Mouse (Mus musculus): ENCODE results near the gene E330009J07Rik.

DNA sequence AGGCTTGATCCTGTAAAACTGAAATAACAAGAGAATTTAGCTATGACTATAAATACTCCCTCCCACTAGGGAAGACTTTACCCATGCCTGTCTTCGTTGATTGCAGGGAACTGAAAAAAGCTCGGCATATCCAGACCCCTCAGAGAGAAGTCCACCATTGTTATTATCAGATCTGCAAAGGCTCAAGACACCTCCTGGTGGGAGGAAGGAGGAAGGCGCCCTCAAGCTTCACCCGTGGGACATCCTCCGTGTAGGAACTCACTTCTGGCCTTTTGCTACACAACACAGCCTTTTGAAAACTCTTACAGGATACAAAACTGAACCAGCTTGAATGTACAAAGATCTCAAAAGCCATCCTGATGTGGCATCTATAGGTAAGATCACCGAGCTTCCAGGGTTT lies 29.8 kb upstream of the E330009J07Rik start:
- TF ChIP-seq CTCF (IDR thresholded peaks at IDR 0.05; ENCODE audit: borderline replicate concordance, control insufficient read depth, extremely low read depth, insufficient read depth, low read length, poor library complexity) = no peak
- TF ChIP-seq POLR2A (IDR thresholded peaks at IDR 0.05; ENCODE audit: control insufficient read depth, extremely low read depth, insufficient read depth, low read length, poor library complexity) = no peak
